Mouse (Mus musculus): Measurements from ENCODE around the gene Cyp2s1.

DNA sequence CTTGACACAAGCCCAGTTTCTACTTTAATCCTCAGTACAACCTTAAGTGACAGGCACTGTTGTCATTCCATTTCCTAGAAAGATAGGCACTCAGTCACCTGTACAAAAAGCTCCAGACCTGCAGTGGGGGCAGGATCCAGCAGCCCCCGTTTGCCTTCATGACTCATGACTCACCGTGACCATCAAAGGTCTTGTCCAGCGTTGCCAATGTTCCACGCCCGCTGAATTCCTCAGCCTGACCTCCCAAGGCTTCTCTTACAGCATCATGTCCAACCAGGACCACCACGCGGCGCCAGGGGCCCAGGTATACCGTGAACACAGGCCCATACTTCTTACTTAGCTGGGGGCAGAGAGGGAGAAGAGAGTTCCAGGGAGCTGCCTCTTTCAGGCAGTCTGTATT lies 2.0 kb downstream of the Cyp2s1 start:
- no peak for TF ChIP-seq MAX (IDR thresholded peaks at IDR 0.05; ENCODE audit: low read length)
- no peak for TF ChIP-seq POLR2A (IDR thresholded peaks at IDR 0.05; ENCODE audit: low read depth, low read length)
- no peak for TF ChIP-seq CTCF (conservative IDR thresholded peaks at IDR 0.05 in 1 of 2, IDR thresholded peaks at IDR 0.05 in 1 of 2; ENCODE audit: low read depth in 2 of 2, low read length in 2 of 2)
- TF ChIP-seq RCOR1 (conservative IDR thresholded peaks at IDR 0.05; ENCODE audit: low read depth, low read length), result no peak
- TF ChIP-seq KAT2A (IDR thresholded peaks at IDR 0.05; ENCODE audit: insufficient replicate concordance, low read length), result no peak
- no peak for TF ChIP-seq PAX5 (IDR thresholded peaks at IDR 0.05; ENCODE audit: low read length)
- TF ChIP-seq UBTF (IDR thresholded peaks at IDR 0.05; ENCODE audit: low read depth, low read length), result no peak
